Mouse (Mus musculus): ENCODE data around the gene Ip6k1. TPM values are rescaled to one million over a fixed set of nuclear protein-coding genes. Genes with fewer than 3 reads are reported as not detected.

Ip6k1 gene
- polyA plus RNA-seq, 1 experiment from 2014 or later = 27.9 TPM

- Histone ChIP-seq H3K4me1 (replicated peaks; ENCODE audit: control insufficient read depth, insufficient read depth, low read length) (no peaks in the 10 kb centered on the region), H3K4me3 (ENCODE audit: low read depth, low read length) (no peak overlapping the region), H3K4me2 (replicated peaks; ENCODE audit: low read depth) (no peak overlapping the region), H3K9ac (ENCODE audit: low read depth, low read length) (no peak overlapping the region), H3K9me3 (ENCODE audit: control insufficient read depth) (no peaks in the 10 kb centered on the region), H3K36me3 (ENCODE audit: control insufficient read depth, insufficient read depth) (peaks cover 61% of the 10 kb centered on the region), H3K27me3 (replicated peaks; ENCODE audit: control insufficient read depth, insufficient read depth, low read length) (no peaks in the 10 kb centered on the region), H3K27ac (ENCODE audit: low read depth, low read length) (no peak overlapping the region)
- no peak for ATAC-seq
- peak; percentile 48 for TF ChIP-seq CTCF (IDR thresholded peaks at IDR 0.05; ENCODE audit: low read depth)
- 83% methylated on average over 7 of the region's 7 CpGs for WGBS
Observed at GRCm38 (mm10) chr9:108067199-108067598, 64.9 kb downstream of the Ip6k1 start.

- Histone ChIP-seq H3K27me3 (replicated peaks; ENCODE audit: control insufficient read depth, insufficient read depth, low read length) (no peaks in the 10 kb centered on the region), H3K36me3 (ENCODE audit: control insufficient read depth, insufficient read depth) (peaks cover 54% of the 10 kb centered on the region), H3K27ac (ENCODE audit: low read depth, low read length) (no peak overlapping the region), H3K4me2 (replicated peaks; ENCODE audit: low read depth) (no peak overlapping the region), H3K4me1 (replicated peaks; ENCODE audit: control insufficient read depth, insufficient read depth, low read length) (no peaks in the 10 kb centered on the region), H3K4me3 (ENCODE audit: low read depth, low read length) (no peak overlapping the region), H3K9ac (ENCODE audit: low read depth, low read length) (no peak overlapping the region), H3K9me3 (ENCODE audit: control insufficient read depth) (no peaks in the 10 kb centered on the region)
- 16% methylated on average over 8 of the region's 8 CpGs for WGBS
- ATAC-seq = peak; percentile 23
- TF ChIP-seq CTCF (IDR thresholded peaks at IDR 0.05; ENCODE audit: low read depth) = peak; percentile 99
Observed at GRCm38 (mm10) chr9:108067900-108068299, 65.6 kb downstream of the Ip6k1 start.

- no peak overlapping the region for H3K27ac ChIP-seq (ENCODE audit: low read depth, low read length)
- no peak overlapping the region for H3K4me3 ChIP-seq (ENCODE audit: low read depth, low read length)
- H3K27me3 ChIP-seq (replicated peaks; ENCODE audit: control insufficient read depth, insufficient read depth, low read length) = no peaks in the 10 kb centered on the region
- no peak overlapping the region for H3K4me2 ChIP-seq (replicated peaks; ENCODE audit: low read depth)
- WGBS = 90% methylated on average over 9 of the region's 9 CpGs
- no peaks in the 10 kb centered on the region for H3K9me3 ChIP-seq (ENCODE audit: control insufficient read depth)
- ATAC-seq = no peak
- H3K36me3 ChIP-seq (ENCODE audit: control insufficient read depth, insufficient read depth) = peaks cover 47% of the 10 kb centered on the region
- no peak overlapping the region for H3K9ac ChIP-seq (ENCODE audit: low read depth, low read length)
- no peak for TF ChIP-seq CTCF (IDR thresholded peaks at IDR 0.05; ENCODE audit: low read depth)
- no peaks in the 10 kb centered on the region for H3K4me1 ChIP-seq (replicated peaks; ENCODE audit: control insufficient read depth, insufficient read depth, low read length)
Observed at GRCm38 (mm10) chr9:108069007-108069406, 66.7 kb downstream of the Ip6k1 start.

GRCm38 (mm10) chr9:108069529-108069928, 67.2 kb downstream of the Ip6k1 start:
- 86% methylated on average over 7 of the region's 7 CpGs for WGBS
- no peak for ATAC-seq
- Histone ChIP-seq H3K4me1 (replicated peaks; ENCODE audit: control insufficient read depth, insufficient read depth, low read length) (no peaks in the 10 kb centered on the region), H3K36me3 (ENCODE audit: control insufficient read depth, insufficient read depth) (peaks cover 42% of the 10 kb centered on the region), H3K4me2 (replicated peaks; ENCODE audit: low read depth) (no peak overlapping the region), H3K27me3 (replicated peaks; ENCODE audit: control insufficient read depth, insufficient read depth, low read length) (no peaks in the 10 kb centered on the region), H3K27ac (ENCODE audit: low read depth, low read length) (no peak overlapping the region), H3K9ac (ENCODE audit: low read depth, low read length) (no peak overlapping the region), H3K9me3 (ENCODE audit: control insufficient read depth) (no peaks in the 10 kb centered on the region), H3K4me3 (ENCODE audit: low read depth, low read length) (no peak overlapping the region)
- TF ChIP-seq CTCF (IDR thresholded peaks at IDR 0.05; ENCODE audit: low read depth) = no peak

- Histone ChIP-seq H3K36me3 (ENCODE audit: control insufficient read depth, insufficient read depth) (peaks cover 40% of the 10 kb centered on the region), H3K4me1 (replicated peaks; ENCODE audit: control insufficient read depth, insufficient read depth, low read length) (no peaks in the 10 kb centered on the region), H3K9ac (ENCODE audit: low read depth, low read length) (no peak overlapping the region), H3K4me3 (ENCODE audit: low read depth, low read length) (no peak overlapping the region), H3K27ac (ENCODE audit: low read depth, low read length) (no peak overlapping the region), H3K4me2 (replicated peaks; ENCODE audit: low read depth) (no peak overlapping the region), H3K27me3 (replicated peaks; ENCODE audit: control insufficient read depth, insufficient read depth, low read length) (no peaks in the 10 kb centered on the region), H3K9me3 (ENCODE audit: control insufficient read depth) (no peaks in the 10 kb centered on the region)
- WGBS = 49% methylated on average over 4 of the region's 4 CpGs
- TF ChIP-seq CTCF (IDR thresholded peaks at IDR 0.05; ENCODE audit: low read depth) = no peak
- no peak for ATAC-seq
Observed at GRCm38 (mm10) chr9:108071801-108072200, 69.5 kb downstream of the Ip6k1 start.

- Histone ChIP-seq H3K36me3 (ENCODE audit: control insufficient read depth, insufficient read depth) (peaks cover 40% of the 10 kb centered on the region), H3K4me1 (replicated peaks; ENCODE audit: control insufficient read depth, insufficient read depth, low read length) (no peaks in the 10 kb centered on the region), H3K9ac (ENCODE audit: low read depth, low read length) (no peak overlapping the region), H3K4me2 (replicated peaks; ENCODE audit: low read depth) (no peak overlapping the region), H3K9me3 (ENCODE audit: control insufficient read depth) (no peaks in the 10 kb centered on the region), H3K27ac (ENCODE audit: low read depth, low read length) (no peak overlapping the region), H3K27me3 (replicated peaks; ENCODE audit: control insufficient read depth, insufficient read depth, low read length) (no peaks in the 10 kb centered on the region), H3K4me3 (ENCODE audit: low read depth, low read length) (no peak overlapping the region)
- no peak for TF ChIP-seq CTCF (IDR thresholded peaks at IDR 0.05; ENCODE audit: low read depth)
- no peak for ATAC-seq
- WGBS = 59% methylated on average over 9 of the region's 9 CpGs
Observed at GRCm38 (mm10) chr9:108072481-108072924, 70.2 kb downstream of the Ip6k1 start.
